Mouse (Mus musculus) spleen, postnatal 36 days (tissue): ENCODE data around the gene Scg3.
"Not testable (repeated sequence)": the region's sequence is repeated elsewhere in the genome, so short reads cannot be mapped to it uniquely, and the experiment has no call there.

ENCODE experiments used
- DNase-seq, 2 experiments: peaks; one replicate each; pipeline ENCODE4 v3.0.0; 2022; ENCODE audit warnings: low spot score in 2 of 2, mixed read lengths in 1 of 2

The Scg3 gene

DNA sequence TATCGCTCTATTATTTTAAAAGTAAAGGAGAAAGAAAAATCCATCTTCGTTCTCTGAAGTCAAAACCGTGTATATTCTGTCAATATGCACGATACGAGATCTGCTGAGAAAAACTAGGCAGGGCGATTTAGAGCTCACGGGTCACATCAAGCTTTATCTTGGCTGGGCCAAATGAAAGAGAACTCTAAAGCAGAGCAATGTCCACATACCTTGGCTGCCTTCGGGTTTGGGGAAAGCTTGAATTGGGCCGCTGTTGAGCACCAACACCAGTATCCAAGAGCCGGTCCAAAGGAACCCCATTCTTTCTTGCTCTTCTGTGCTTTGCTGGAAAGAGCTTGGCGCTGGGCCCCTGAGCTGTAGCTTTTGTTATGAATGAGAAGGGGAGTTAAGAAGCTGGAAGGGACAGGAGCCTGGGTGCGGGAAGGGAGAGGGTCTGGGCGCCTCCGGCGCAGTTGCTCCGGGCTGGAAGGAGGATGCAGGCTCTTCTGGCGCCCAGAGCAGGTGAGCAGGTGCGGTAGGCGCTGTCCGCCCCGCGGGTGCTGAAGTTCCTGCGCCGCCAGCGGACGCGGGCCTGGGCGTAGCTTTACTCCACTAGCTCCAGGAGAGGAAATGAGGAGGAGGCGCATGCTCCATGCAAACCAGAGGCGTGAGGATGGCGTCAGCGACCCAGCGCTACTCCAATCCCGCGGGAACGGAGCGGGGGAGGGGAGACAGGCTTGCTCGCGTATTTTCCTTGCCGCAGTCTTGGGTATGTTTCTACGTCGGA is at the start of gene Scg3:
TSS of gene Scg3 (minus strand) at position 631 of the 766 bp plus-strand sequence.
- DNase-seq = no peak

DNA sequence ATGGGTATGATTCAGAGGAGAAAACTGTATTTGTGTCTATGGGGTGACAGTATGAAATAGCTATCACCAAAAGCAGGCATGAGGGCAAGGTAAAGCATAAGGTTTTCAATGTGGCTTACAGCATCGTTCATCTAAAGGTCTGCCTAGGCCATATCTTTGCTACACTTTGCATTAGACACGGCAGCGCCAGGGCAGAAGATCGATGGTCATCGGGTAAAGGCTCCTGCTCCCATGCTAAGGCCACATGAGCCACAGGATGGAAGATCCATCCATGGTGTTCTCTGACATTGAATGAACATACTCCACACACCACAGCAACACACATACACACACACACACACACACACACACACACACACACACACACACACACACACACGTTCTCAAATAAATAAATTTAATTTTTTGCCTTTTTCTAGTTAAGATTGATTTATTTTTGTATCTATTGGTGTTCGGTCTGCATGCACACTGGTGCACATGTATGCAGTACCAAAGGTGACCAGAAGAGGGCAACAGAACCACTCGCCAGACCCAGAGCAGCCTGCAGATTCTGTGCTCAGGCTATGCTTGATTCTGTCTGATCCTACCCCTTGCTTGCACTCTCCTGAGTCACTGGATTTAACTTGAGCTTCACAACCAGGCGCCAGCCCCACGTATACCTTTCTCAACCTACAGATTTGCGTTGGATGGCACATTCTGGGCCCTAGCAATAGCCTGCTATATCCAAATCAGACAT is 36.3 kb upstream of the Scg3 start:
- DNase-seq = peak; percentile 9 to 10

DNA sequence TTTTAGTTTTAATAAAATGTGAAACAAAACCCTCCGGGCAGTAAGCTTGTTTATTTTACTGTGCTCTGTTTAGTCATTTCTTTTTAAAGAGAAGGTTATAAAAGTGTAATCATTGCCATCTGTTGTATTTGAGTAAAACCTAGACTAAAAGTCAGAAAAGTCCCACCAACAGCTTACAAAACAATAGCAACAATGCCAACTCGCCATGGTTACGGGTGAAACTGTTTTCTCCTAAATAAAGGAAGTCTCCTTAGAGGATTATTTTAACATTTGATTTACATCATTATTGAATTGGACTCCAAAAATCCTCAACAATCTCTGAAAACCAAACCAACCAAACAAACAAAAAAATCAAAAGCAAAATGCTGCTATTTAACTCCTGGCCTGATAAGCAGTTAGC is 35.6 kb upstream of the Scg3 start:
- DNase-seq = no peak

DNA sequence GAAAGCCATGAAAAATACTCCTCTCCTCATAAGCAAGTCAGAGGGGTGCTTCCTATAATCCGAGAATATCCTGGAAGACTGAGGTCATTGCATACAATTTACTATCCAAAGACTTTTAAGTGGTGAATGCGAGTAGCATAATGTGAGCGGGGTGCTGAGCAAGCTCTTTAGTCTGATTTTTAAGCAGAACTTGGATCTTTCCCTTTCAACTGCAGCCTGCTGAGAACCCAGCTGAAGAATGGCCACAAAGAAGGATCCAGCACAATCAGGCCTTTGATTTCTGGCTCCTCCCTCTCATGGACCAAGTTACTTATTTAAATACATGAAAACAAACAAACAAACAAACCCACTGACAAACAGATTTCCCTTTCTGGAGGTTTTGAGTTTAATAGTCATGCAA is 916 bp upstream of the Scg3 start:
- DNase-seq = no peak

DNA sequence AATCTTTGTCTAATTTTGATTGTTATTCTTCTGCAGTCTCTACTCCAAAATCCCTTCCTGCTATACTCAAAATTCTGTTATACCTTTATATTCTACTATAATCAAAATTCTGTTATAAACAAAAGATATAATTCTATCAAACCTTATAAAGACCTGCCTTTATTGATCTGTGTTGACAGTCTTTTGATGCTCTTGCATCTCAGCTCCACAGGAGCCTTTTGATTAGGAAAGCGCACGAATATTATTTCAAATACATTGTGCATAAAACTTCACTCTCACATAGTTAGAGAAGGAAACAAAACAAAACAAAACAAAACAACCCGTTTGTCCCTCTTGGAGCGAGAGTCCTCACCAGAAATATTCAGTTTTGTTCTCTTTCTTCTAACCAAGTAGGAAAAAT is 436 bp upstream of the Scg3 start:
- DNase-seq = no peak

DNA sequence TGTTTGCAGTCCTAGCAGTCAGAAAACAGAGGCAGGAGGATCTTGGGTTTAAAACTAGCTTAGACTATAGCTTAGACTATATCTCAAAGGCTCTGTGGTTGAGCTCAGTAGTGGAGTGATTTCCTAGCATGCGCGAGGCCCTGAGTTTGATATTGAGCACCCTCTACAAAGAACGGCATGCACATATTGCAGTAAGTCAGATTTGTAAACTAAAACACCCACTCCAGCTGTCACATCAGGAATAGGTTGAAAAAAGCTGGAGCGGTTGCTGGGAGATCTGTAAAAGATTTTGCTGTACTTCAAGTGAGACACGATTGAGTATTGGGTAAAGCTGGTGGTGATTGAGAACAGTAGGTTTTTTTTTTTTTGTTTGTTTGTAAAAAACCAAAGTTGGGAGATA is 3.2 kb downstream of the Scg3 start:
- DNase-seq = no peak

DNA sequence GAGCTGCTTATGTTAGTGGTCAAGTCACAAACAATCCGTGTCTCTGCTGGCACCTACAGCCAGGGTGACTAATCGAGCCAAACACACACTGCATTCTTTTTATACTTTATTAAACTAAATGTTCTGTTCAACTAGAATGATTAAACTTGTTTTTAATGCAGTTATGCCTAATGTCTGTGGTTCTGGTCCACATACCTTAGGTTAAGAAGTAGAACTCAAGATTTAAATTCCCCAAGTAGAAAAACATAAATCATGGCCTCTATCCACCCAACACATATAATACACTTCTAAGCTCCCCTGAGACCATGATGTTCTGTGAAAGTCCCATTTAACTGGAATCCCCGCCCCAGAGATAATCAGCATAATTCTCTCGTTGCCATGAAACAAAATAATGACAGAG is 4.2 kb downstream of the Scg3 start:
- DNase-seq = no peak

DNA sequence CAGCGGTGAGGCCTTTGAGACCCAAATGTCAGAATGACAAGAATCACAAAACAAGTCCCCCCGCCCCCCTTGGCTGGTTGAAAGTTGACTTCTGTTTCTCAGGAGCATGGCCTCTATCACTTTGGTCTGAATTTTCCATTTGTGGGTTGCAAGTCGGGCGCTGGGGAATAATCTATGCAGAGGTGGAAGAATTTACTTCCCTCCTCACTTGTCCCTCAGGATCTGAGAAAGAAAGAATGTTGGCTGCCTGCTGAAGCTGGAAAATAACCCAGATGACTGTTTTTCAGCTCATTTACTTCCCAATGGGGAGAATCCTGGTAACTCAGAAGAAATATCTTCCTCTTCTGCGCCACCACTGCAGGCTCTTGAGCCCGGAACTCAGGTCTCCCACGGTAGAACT is 5.5 kb downstream of the Scg3 start:
- no peak for DNase-seq

DNA sequence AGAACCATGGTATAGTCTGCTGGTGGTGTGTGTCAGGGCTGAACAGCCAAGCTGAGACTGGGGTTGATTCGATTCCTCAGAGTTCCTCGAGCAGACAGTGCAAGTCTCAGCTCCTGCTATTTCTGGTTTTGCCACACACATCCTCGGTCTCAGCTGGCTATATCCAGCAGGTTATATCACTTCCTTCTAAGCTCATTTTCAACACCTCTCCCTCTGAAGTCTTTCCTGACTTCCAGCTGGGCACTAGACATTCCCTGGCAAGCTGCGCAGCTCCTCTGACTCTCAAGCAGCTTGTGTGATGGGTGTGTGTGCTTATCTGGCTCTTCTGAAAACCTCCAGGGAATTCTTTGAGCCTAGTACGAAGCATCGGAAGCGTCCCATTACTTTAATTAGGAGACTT is 7.6 kb downstream of the Scg3 start:
- DNase-seq = no peak

DNA sequence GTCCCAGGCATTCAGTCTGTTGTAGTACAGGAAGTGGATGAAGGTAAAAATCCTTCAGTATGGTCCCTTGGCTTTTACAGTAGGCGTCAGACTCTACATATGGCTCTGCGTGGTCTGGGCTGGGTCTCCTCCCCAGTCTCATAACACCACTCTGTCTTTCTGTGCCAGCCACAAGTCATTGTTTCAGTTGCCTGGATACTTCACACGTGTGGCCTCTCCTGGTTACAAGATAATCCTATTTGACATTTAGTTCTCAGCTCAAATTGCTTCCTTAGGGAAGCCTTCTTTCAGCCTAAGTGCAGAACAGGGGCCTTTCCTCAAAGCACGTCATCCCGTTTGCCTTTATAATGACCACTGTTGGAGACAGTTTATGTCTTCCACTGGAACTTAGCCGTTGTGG is 11.1 kb downstream of the Scg3 start:
- no peak for DNase-seq

DNA sequence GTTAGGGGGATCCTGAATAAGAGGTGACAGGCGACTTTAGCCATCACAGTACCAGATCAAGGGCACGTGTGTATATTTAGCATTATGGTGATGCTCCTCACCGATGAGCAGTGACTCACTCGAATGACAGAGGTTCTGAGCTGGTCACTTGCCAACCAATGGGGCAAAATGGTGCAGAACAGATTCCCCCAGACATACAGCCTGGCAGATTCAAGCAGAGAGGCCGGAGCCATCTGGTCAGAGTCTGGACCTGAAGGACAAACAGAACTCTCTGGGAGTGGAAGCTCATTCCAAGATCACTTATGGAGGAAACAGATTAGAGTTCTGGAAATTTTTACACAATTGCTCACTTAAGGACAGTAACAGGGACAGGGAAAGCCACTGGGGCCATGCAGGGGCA is 17.2 kb downstream of the Scg3 start:
- no peak for DNase-seq

DNA sequence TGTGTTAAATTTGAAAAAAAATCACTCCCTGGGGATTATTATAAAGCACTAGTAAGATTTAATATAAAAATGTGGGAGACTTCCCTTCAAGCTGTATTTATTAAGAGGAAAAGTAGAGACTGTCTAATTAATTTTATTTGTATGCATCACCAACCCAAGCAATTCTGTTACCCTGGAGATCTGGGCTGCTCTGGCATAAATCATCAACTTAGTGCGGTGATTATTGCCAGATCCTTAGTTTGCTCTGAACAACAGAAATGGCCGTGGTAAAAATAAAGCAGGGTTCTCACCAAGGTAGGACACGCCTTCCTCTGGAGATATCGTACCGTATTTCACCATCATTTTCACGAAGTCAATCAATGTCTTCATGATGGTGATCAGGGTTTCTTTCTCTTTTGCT is 18.5 kb downstream of the Scg3 start:
- DNase-seq = no peak

DNA sequence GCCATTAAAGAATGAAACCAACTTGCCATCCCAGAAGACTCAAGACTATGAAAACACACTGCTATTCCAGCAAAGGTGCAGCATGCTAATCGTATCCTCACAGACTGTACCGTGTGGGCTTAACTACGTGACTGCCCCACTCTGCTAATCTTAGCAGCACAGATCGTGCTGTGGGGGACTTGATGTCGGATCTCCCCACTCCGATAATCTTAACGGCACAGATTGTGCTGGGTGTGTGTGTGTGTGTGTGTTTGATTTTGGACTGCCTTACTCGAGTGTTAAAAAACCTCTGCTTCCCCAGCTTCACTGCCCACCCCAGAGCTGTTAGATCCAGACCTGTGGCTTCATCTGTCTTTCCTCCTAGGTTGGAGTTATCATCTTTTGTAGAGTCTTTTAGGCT is 22.9 kb downstream of the Scg3 start:
- DNase-seq = no peak

DNA sequence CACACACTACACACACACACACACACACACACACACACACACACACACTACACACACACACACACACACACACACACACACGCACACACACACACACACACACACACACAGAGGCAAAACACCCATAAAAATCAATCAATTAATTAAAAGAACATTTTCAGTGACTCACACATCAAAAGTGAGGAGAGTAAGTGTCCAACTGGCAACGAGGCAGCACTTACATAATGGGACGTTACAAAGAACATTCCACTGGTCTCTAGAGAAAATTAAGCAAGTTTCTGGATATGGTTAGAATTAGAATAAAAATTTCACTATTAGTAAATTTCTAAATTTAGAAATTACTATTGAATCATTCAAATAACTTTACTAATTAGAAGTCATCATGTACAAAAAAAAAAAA is 27.4 kb downstream of the Scg3 start:
- DNase-seq = not testable (repeated sequence)

DNA sequence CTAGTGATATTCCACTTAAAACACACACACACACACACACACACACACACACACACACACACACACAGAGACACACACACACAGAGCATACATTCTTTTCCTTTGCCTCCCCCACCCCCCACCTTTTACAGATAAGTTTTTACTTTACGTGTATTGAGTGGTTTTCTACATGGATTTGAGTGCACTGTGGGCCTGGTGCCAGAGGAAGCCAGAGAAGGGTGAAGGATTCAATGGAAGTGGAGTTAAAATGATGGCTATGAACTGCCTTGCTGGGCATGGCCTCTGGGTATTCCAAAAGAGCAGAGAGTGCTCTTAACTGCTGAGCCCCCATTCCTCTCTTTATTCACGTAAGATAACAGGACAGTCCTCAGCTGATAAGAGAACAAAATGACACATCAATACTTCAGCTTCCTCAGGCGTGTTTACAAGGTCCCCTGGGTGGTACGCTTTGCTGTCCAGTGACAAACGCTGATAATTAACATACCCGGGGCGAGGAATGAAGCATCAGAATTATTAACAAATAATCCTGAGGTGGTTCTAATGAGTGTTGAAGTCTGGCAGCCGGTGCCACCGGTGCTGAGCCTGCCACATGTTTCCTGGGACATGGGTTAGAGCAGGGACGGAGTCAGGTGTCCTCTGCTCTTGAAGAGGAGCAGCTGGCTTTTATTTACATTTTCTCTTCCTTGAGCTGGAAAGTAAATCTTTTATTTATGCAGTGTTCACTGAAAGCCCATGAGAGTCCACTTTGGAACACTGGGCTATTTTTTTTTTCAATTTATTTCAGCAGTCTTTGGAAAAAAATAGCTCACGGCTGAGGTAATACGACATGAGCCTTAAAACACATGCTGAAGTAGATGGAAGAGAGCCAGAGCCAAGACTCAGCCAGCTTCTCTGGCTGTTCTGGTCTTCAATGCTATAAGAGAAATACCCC is 29.6 kb downstream of the Scg3 start:
- DNase-seq = no peak

DNA sequence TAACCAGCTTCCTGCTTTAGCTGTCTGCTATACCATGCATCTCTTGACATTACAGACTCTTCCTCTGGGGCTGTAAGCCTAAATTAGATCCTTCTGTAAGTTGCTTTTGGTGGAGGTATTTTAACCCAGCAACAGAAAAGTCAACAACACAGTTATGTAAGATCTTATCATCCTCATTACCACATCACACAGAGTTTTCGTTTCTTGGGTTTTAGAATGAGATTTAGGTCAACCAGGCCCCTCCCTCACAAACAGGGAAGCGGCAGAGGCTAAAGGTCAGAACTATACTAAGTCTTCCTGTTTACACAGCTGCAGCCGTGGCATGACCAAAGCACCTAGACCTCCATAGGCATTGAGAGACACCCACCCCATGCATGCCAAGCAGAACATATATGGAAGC is 38.5 kb downstream of the Scg3 start:
- DNase-seq = no peak

DNA sequence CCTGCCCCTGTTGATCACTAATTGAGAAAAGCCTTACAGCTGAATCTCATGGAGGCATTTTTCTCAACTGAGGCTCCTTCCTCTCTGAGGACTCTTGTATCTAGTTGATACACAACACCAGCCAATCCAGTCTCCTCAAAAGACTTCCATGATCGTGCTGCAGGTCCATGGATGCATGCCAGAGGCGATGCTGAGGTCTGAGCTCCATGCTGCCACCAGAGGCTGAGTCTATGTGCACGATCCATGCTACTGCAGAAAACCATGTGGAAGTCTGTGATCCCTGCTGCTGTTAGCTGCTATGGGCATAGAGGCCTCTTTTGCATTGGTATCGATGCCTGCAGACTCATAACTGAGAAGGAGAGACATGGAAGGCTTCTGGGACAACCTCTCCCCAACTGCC is 49.6 kb downstream of the Scg3 start:
- DNase-seq = no peak

DNA sequence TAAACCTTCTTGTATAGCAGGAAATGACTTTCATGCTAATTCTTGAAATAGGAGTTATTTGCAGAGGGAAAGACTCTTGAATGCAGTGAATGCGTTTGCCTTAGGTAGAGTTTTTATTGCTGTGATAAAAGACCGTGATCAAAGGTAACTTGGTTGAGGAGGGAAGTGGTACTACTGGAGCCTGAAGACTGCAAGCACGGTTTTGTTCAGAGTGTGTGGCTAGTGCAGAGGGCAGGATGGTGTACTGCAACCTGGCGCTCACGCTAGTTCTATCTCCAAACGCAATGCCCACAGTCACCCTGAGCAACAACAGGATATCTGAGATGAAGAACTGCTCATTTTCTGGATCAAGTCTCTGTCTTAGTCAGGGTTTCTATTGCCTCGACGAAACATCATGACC is 50.3 kb downstream of the Scg3 start:
- no peak for DNase-seq

DNA sequence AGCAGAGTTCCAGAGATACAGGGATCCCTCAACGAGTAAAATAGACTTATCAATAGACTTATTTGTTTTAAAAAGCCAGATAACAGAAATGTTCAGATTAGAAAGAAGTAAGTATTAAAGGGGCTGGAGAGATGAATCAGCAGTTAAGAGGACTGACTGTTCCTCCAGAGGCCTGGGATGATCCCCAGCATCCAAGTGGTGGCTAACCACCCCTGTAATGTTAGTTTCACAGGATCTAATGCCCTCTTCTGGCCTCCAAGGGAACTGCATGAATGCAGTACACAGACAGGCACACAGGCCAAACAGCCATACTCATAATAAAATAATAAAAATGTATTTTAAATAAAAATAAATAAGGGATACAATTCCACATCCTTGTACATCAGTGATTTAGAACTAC is 51.0 kb downstream of the Scg3 start:
- no peak for DNase-seq

DNA sequence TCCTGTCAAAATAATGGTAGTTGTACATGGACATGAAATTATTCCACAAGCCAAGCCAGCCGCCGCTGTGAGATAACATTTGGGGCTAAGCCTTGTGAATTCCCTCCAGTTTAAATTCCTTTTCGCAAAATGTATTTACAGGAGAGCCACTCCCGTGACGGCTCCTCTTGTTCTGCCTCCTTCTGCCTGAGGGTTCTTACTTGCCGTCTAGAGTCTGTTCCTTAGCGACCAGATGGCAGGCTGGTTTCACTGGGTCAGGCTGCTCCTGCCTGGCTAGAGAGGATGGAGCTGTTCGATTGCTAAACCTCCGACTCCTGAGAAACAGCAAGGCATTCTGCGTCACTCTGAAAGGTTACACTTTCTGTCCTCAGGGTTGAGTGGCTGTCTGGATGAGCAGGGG is 51.7 kb downstream of the Scg3 start:
- no peak for DNase-seq

DNA sequence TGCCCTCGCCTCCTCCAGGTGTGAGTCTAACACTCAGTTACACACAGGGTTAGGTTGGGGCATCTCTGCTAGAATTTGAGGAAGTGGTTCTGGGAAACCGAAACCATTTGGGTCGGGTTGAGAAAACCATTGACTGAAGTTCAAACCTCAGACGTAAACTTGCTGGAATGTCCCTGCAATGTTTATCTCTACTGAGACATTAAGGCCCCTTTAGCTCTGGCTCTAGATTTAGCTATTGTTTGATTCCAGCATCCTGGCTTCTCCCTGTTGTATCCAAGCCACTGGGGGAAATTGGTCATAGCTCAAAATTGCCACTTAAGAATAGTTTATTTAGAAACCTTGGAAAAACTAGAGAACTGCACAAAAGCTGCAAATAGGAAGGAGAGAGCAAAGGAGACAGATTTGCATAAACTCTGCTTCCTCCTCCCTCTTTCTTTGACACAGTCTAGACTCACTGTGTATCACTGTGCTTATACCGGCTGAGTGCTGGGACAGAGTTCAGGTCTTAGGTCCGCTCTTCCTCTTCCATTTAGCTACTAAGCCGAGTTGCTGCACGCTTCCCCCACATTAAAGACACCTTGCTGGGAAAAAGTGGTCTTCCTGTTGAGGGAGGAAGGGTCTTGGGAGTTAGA is 52.9 kb downstream of the Scg3 start:
- no peak for DNase-seq

DNA sequence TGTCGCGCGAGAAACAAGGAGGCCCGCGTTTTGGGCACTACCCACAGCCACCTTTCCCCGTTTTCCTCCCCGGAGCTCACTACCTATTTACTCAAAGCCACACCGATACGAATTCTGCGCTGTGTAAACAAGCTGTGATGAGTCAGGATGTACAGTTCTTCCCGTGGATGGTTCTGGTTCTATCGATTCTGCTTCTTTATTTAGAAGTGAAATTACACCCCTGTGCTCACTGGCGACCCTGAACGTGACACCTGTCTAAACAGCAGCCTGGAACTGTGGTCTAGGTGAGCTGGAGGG is 57.6 kb downstream of the Scg3 start:
- DNase-seq = no peak
